Mouse (Mus musculus) embryo, embryonic 9.5 days (tissue): ENCODE measurements around the gene Hoxd1.
A peak's percentile ranks its signal among the peaks of the same experiment; 100 is the strongest.

ENCODE experiments used
- DNase-seq: peaks from one replicate; pipeline ENCODE4 v3.0.0-alpha.2; 2017; ENCODE audit errors: extremely low spot score

Gene Hoxd1

DNA sequence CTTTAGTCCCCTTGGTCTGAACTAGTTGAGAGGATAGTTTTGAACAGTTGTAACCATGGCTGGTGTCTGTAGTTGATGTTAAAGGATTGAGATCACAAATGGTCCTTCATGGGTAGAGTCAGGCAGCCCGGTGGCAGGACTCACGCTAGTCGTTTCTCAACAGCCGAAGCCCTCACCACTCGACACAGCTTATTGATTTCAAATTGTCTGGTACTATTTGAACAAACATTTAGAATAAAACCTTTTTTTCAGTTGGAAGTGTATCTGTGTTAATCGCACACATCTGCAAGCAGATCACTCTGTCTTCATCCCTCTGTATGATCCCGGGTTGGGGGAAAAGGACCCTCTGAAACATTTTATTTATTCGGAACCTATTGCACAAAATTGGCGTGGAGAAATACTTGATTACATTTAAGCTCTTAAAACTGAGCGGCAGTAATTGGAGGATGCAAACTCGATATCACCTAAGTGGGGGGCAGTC is 15.1 kb upstream of the Hoxd1 start:
- DNase-seq = peak; percentile 59

DNA sequence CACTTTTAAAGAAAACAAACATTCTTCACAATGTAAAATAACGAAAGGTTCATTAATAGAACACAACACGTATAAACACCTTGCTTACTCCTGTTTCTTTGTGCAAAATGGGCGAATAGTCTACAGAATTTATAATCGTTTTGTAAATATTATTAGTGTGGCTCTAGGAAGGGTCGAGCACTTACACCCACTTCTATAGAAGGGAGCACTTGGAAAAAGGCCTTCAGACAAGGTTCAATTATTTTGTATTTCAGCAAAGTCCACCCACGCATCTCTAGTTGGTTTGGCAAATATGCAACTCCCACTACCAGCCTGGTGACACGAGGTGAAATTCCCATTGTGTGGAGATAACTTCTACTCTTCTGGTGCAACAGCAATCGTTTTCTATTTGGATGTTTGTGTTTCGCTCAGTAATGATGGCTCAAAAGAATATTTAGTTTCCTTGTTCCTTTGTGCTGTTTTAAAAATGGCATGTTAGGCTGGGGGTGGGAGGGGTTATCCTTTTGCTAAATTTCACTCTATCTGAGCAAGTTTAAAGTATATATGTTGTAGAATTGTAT is 14.3 kb upstream of the Hoxd1 start:
- peak; percentile 51 for DNase-seq

DNA sequence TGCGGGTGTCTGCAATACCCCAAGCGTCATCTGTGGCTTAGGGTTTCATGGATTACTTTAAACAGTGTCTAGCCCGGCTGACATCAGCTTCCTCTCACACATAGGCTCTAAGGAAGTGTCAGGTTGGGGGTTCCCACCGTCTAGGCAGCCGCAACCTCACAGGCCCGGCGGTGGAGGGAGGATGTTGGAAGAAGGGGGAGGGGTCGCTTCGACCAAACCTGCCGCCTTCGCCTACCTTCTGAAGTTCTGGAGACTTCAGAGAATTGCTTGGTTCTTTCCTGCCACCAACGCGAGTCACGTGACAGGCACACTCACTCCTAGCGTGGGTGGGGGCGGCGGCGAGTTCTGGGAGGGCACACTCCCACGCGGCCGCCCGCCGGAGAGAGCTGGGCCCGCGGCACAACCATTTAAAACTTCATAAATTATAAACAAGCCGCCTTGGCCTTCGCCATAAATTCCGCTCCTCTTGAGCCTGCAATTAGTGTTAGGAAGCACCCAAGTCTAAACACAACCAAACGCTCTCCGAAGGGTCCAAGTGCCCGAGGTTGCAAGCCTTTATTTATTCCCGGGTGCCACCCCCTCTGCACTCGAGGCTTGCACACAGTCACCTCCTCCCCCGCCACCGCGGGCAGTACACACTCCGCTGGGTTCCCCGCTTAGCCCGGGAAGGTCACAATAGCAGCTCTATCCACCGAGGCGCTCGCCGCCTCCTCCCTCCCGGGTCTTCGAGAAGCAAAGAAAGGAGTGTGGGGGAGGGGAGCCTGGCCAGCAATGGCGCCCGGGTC is 13.3 kb upstream of the Hoxd1 start:
- DNase-seq = peak; percentile 88

GRCm38 (mm10) chr2:74750731-74751250 is 12.0 kb upstream of the Hoxd1 start:
- DNase-seq = peak; percentile 27

DNA sequence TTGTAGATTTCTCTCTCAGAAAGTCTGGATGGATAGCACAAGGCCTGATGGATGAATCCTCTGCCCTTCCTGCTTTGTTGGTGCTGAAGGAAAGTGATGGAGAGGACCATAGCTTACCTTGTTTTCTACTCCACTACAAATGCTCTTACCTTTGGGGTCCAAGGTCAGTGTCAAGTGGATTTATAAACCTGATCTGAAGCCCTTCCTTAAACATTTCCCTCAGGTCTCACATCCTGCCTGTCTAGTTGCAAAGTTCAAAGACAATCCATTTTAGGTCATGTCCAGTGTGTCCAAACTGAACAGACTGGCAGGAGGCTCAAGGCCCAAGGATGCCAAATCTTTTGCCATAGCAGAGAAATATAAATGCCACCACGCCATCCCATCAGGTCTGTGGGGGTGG is 10.9 kb upstream of the Hoxd1 start:
- DNase-seq = peak; percentile 16

DNA sequence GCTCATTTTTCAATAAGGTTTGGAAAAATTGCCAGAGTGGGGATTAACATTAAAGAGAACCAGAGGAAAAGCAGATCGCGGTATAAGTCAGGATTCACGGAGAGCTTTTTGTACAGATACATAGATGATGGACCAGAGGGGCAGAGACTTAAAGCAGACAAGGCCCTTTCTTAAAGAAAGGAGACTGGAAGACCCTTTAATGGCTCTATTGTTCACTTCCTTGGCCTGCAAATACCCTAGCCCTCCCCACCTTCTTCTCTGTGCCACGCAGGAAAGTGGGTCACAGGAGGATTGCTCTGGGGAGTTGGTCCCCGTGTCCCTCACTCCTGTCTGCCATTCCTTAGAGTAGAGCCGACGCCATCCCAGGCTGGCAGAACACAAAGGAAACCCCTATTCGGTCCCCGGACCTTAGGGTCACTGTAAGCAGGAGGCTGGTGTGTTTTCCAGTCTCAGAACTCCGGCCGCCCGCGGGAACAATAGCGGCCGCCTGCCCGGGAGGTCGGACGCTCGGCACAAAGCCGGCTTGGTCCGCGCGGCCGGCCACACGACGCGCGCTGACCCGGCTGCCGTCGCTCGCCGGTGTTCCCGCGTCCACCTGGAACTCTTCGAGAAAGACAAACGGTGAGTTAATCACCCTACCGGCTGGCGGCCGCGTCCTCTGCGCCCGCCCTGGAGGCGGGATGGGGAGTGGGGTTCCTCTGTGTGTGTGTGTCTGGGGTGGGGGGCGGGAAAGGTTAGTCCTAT is 10.2 kb upstream of the Hoxd1 start:
- peak; percentile 81 for DNase-seq

DNA sequence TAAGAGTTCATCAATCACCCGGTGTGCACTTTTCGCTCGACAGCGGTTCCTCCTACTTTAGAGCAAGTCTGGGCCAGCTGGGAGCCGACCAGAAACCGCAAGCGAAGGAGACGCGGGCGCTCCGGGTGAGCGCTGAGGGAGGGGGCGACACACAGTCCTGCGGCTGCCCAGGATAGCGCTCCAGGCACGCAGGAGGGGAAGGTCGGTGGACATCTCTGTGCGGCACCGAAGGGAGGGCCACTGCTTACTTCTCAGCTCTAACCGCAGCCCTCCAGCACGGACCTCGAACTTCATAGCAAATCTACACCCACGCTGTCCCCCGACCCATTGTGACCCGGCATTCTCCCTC is 9.6 kb upstream of the Hoxd1 start:
- DNase-seq = no peak

DNA sequence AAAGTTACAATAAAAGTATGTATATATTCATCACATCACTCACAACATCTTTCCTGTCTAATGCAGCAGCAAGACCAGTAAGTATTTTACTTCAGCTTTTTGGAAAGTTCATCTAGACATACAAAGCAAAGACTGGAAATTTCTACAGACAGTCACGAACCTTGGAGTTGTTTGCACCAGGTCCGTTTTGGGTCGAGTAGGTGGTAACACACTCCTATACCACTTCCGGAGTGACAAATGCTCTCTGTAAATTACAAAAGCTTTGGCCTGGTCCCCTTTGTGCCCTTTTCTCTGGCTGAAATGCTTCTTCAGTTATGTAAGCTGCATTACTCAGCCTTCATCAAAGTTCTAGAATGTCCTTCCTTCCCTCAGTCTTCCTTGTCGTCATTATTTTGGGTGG is 9.1 kb upstream of the Hoxd1 start:
- no peak for DNase-seq

DNA sequence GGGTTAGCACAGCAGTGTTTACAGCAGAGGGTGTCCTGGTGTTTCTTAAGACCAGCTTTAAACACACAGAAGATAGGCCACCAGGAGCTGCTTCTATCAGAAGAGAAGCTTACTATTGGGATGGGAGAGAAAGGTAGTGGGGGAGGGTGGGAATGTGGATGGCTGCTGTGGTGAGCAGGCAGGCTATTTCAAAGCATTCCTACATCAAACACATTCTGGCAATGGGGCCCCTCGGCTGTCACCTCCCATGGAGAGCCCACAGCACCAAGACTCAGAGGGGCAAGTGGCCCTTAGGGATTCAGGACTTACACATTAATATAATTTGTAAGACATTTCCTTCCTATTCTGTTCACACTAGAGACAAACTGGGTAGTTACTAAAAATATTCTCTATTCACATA is 2.6 kb upstream of the Hoxd1 start:
- peak; percentile 52 for DNase-seq

DNA sequence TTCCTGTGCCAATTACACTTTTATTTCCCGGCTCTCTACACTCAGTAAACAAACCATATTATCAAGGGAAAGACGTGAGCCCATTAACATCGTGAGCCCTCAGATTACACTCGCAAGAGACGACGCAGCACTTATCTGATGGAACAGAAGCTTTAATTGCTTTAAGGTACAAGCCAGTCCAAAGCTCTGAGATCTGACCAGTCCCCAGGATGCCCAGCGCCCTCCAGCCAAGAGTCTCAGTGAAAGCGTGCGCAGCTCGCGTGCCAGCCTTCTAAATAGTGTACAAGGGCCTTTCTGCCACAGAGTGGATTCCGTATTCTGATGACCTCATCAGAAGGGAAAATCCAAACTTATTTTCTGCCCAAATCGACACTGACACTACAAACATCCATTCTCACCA is 839 bp upstream of the Hoxd1 start:
- DNase-seq = peak; percentile 27

DNA sequence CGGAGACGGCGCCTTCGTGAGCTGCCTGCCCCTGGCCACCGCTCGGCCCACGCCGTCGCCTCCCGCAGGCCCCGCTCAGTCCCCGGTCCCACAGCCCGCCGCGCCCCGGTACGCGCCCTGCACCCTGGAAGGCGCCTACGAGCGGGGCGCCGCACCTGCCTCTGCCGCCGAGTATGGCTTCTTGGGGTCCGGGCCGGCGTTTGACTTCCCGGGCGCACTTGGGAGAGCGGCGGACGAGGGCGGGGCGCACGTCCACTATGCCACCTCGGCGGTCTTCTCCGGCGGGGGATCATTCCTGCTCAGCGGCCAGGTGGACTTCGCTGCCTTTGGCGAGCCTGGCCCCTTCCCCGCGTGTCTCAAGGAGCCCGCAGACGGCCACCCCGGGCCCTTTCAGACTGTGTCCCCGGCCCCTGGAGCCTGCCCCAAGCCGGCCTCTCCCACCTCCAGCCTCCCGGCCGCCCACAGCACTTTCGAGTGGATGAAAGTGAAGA is 510 bp downstream of the Hoxd1 start:
- no peak for DNase-seq

- DNase-seq = peak; percentile 29
Measured at GRCm38 (mm10) chr2:74763976-74764375, 1.2 kb downstream of the Hoxd1 start.

DNA sequence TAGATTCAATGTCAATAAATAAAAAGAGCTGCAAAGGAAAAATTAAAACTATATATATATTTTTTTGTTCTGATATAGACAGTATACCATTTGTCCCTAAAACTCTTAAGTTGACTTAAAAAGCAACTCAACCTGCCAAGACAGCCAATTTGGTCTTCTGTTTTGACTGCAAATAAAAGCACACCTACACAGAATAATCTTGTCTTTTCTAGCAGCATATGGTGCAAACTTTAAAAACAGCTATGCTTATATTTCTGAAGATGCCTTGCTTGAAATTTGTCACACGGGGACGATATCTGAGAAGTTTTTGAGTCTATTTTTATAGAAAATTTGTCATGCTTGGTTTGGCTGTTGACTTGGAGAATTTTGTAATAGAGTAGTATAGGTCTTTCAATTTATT is 11.6 kb downstream of the Hoxd1 start:
- no peak for DNase-seq

- DNase-seq = no peak
Measured at GRCm38 (mm10) chr2:74777536-74778275, 14.9 kb downstream of the Hoxd1 start.

DNA sequence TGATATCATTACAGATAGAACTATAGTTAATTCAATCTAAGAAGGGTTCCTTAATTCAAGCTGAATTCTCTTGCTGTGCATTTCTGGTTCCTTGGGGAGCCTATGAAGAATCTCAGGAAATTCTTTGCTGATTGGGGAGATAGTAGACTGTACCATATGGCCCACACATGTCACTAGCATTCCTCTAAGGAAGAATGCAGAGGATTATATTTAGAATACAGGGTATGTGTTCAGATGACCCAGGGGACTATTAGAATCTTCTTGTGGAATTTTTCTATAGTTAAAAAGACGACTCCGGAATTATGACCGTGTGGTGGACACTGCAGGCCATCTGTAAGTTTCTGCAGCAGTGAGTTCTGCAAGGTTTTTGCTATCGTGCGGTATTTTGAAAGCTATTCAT is 18.6 kb downstream of the Hoxd1 start:
- DNase-seq = no peak

DNA sequence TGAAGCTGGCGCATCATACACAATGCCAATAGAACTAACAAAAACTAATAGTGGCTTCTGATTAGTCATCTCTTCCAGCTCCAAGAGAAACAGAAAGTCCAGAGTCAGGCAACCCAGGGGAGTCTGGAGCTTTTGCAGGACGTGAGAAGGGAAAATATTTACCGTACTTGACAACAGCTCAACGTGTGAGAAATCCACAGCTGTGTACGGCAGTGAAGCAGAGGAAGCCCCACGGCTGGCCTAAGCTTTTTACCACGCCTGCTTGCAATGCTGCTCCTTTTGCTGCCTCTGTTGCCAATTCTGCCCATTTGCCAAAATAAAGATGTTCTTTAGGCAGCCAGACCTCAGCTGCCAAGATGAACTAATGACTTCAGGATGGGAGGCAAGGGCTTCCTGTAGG is 32.8 kb downstream of the Hoxd1 start:
- DNase-seq = no peak

- DNase-seq = no peak
Measured at GRCm38 (mm10) chr2:74808431-74808830, 45.7 kb downstream of the Hoxd1 start.
